ENCODE assay signal across 18 mouse cellular contexts in genomic region chr1:77727561-77727960, GRCm38 (mm10).
"Had no signal": no experiment of that assay in that cellular context is flagged by ENCODE, and none has a peak within 500 bp of the region (broad histone marks: within the 10 kb centered on the region; RNA-seq: fewer than 3 reads in every experiment).

No protein-coding gene starts in this region.

- H3K4me3 ChIP-seq: midbrain, embryonic 10.5 days; midbrain, embryonic 12.5 days; myocyte; neural tube, embryonic 13.5 days; neural tube, embryonic 15.5 days had no signal

- H3K27me3 ChIP-seq: midbrain, embryonic 12.5 days; neural tube, embryonic 13.5 days; neural tube, embryonic 15.5 days had no signal

- H3K4me1 ChIP-seq: midbrain, embryonic 10.5 days; midbrain, embryonic 12.5 days; neural tube, embryonic 13.5 days; neural tube, embryonic 15.5 days had no signal

- H3K27ac ChIP-seq: midbrain, embryonic 10.5 days; midbrain, embryonic 12.5 days; neural tube, embryonic 13.5 days; neural tube, embryonic 15.5 days had no signal

- H3K9ac ChIP-seq: lung, embryonic 14.5 days; midbrain, embryonic 12.5 days; neural tube, embryonic 13.5 days; neural tube, embryonic 15.5 days had no signal

- H3K9me3 ChIP-seq: midbrain, embryonic 10.5 days; midbrain, embryonic 12.5 days; neural tube, embryonic 13.5 days; neural tube, embryonic 15.5 days had no signal

- H3K4me2 ChIP-seq: lung, embryonic 14.5 days; midbrain, embryonic 12.5 days; neural tube, embryonic 13.5 days; neural tube, embryonic 15.5 days had no signal

- DNase-seq: lung, embryonic 14.5 days; lung, postnatal 10 days; lung, postnatal 4 days; midbrain, embryonic 14.5 days; retina, postnatal 1 day; right cerebral cortex, adult 18-20 months; right cerebral cortex, postnatal 25 days; right cerebral cortex, postnatal 4 days; spleen, adult 18-20 months; thymus, adult 18-20 months; thymus, postnatal 14 days; thymus, postnatal 36 days had no signal

- ATAC-seq: midbrain, embryonic 16.5 days had no signal

- H3K36me3 ChIP-seq: midbrain, embryonic 10.5 days; midbrain, embryonic 12.5 days; neural tube, embryonic 13.5 days; neural tube, embryonic 15.5 days had no signal
